Mouse (Mus musculus): ENCODE results near the gene Sorcs2. TPM values are rescaled to one million over a fixed set of nuclear protein-coding genes. Genes with fewer than 3 reads are reported as not detected.
A peak's percentile ranks its signal among the peaks of the same experiment; 100 is the strongest.
"Not testable (repeated sequence)": the region's sequence is repeated elsewhere in the genome, so short reads cannot be mapped to it uniquely, and the experiment has no call there.

Sorcs2 gene
- total and polyA plus RNA-seq, 3 experiments, result 10.0 to 18.4 (median 16.4) TPM

DNA sequence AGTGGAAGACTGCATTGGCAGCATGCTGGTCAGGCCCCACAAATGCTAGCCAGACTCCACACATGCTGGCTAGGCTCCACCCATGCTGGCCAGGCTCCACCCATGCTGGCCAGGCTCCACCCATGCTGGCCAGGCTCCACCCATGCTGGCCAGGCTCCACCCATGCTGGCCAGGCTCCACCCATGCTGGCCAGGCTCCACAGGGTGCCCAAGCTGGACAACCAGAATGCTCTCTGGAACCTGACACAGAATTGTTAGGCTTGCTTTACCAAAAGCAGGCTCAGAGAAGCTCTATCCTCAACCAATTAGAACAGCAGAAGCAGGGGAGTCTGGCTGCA, 7.4 kb downstream of the Sorcs2 start:
- not testable (repeated sequence) for DNase-seq

DNA sequence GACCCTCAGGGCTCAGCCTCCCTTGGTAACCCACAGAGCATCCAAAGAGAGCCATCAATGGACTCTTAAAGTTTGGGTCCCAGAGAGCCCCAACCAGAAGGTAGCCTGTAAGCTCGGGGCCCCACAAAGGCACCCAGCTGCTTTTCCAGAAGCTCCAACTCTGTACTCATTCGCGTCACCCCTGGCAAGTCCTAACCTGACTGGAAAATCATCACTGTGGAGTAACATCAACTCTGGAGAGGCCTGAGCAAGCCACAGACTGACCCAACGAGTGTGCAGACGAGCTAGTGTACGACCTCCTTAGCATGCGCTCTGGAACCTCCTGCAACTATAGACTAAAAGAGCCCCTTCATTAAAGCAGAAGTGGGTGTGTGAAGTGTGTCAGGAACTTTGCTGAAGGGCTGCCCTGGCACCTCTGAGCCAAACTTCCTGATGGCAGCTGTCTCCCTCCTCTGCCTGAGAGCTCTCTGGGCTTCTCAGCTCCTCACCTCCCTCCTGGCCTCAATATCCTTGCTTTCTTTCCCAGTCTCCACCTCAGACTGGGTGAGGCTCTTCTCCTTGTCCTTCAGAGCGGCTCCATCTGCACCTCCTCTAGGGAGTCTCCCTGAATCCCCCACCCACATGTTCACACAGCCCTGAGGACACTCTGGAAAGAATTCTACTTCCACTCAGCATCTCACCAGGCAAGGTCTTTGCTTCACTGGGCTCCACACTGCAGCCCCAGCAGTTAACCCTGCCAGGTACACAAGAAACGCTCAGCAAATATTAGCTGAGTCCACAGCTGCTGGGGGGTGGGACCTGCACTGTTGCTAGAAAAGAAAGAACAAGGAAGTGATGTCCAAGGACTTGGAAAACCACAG, 8.0 kb downstream of the Sorcs2 start:
- no peak for DNase-seq

DNA sequence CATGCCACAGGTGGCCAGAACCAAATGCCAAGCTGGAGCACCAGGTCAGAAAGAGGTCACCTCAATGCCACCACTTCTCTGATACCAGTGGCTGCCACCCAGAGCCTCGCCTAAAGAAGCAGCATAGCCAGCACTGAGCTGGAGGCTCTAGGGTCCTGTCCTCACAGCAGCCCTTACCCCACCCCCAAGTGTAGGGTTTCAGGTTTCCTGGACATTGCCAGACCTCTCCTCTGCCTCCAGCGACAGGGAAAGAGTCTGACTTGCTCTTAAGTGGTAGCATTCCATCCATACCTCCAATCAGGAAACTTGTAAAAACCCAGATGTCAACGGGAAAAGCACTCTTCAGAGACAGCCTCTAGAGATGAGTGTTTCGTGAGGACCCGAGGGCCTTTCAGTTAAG, 12.9 kb downstream of the Sorcs2 start:
- no peak for DNase-seq

DNA sequence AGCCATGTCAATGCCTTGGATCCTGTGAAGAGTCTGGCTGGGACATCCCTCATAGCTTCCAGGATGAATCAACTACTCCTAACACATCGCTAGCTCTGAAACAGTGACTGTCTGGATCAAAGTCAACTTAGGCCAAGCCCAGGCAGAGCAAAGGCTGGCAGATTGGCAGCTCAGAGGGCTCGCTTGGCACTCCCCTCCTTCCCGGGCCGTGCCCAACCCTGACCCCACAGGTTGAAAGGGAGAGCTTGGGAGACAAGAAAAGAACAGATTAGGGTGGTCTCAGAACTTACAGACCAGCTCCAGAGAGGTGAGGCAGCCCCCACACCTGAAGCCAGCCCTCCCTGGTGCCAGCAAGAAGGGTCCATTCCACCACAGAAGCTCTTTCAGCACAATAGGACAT, 14.5 kb downstream of the Sorcs2 start:
- DNase-seq, result no peak

DNA sequence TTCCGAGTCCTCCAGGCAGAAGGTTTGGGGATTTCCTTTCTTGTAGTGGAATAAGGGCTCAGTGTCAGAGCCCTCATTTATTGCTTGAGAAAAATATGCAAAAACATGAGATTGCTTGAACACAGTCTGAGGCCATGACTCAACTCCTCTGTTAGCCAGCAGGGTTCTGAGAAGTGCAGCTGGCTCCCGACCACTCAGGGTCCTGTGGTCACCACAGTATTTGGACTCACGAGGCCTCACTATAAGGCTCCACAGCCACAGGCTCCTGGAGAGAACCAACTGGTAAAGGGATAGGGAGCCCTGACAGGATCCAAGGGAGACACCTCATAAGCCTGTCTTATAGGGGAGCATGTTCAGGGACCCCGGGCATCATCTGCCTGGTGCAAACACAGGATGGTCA, 15.2 kb downstream of the Sorcs2 start:
- DNase-seq, result no peak

DNA sequence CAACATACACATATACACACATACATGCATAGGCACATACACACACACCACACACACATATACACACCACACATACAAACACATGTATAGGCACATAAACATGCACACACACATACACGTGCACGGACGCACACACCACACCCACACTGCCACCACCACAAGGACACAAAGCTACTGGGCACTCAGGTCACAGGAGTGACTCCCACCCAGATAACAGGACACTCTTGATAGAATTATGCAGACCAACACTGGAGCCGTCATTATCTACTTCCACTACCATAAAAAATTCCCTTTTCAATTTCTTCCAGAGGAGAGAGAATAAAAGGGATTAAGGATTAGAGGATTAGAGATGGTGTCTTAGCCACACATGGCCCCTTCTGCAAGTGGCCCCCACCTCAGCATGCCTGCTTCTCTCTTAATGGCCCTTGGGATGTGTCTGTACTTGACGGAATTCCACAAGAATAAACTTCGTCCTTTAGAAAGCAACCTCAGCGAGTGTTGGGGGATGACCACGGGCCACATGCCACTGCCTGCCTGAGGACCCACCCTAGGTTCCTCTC, 15.7 kb downstream of the Sorcs2 start:
- no peak for DNase-seq

DNA sequence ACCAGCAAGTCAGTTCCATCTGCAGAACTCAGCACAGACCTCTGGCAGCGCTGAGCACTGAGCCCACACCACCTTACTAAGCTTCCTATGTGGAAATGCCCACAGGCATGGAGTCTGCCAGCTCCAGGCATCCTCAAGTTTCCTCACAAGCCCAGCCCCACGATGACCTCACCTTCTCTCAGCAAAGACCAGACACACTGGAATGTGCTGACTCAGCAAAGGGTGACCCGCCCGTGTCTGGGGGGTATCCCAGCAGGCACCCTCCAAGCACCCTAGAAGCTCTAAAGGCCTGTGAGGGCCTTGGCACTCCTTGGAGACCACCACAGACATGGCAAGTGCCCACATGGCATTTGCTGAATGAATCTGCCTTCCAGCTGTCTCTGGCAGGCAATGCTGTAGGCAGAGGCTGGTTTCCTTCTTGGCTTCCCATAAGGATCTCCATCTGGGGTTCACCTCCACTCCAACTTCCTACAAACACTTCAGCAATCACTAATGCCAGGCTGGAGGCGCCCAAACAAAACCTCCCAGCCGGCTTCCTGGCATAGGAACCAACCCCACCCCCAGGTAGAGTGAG, 17.9 kb downstream of the Sorcs2 start:
- DNase-seq, result peak; percentile 43

DNA sequence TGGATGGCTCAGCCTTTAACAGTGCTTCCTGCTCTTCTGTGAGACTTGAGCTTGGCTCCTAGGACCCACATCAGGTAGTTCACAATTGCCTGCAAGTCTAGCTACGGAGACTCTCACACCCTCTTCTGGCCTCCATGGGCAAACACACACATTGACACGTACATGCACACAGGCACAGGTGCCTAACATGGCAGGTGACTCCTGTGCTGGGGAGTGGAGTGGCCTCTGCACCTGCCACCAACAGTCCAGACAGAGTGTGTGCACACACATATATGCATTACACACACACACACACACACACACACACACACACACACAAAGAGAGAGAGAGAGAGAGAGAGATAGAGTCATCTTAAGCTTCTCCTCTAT, 19.6 kb downstream of the Sorcs2 start:
- DNase-seq, result no peak

DNA sequence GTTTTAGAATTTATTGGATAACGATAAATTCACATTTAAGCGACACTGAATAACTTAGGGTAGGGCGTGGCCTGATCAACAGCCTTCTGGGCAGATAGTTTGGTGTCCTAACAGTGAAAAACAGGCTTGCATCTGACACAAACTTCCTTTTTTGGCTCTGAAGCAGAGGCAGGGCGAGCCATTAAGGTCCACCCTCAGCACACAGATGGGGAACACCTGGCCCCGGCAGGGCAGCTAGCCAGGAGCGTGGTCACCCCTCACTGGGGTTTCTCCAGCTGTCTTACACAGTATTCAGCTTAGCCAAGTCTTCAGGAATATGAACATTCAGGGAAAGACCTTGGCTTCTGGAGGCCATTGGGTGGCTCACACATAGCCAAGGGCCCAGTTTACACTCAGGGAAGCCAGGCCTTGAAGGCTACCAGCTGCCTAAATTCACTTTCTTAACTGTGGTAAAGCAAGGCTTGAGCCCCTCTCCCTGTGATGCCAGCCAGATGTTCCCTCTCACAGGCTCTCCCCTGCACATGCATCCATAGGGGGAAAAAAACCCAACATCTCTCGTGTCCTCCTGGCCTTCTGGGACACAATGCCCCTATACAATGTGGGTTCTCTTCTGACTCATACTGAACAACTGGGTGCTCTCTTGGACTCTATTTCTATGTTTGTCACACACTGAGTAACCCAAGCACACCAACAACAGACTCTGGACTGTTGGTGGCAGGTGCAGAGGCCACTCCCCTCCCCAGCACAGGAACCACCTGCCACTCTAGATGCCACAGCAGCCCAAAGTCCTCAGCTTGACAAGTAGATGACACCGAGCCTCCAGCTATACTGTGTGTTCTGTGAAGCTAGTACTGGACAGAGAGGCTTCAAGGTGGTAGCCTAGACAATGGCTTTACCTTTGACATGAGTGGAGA, 20.2 kb downstream of the Sorcs2 start:
- peak; percentile 65 for DNase-seq

DNA sequence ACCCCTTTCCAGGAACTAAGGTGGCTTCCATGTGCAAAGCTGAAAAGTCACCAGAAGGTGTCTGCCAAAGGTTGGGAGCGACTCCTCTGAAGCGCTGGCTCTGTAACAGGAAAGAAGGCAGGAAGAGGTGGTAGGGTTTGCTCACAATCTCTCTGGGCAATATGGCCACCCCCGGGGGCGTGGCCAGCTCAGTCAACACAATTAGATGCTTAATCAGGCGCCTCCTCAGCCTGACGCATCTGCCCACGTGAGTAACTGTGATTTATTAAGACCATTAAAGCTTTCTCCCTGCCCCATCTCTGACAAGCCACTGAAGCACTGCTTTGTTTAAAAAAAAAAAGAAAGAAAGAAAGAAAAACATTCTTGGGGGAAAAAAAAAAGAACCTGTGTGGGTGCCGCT, 22.1 kb downstream of the Sorcs2 start:
- DNase-seq, result no peak

DNA sequence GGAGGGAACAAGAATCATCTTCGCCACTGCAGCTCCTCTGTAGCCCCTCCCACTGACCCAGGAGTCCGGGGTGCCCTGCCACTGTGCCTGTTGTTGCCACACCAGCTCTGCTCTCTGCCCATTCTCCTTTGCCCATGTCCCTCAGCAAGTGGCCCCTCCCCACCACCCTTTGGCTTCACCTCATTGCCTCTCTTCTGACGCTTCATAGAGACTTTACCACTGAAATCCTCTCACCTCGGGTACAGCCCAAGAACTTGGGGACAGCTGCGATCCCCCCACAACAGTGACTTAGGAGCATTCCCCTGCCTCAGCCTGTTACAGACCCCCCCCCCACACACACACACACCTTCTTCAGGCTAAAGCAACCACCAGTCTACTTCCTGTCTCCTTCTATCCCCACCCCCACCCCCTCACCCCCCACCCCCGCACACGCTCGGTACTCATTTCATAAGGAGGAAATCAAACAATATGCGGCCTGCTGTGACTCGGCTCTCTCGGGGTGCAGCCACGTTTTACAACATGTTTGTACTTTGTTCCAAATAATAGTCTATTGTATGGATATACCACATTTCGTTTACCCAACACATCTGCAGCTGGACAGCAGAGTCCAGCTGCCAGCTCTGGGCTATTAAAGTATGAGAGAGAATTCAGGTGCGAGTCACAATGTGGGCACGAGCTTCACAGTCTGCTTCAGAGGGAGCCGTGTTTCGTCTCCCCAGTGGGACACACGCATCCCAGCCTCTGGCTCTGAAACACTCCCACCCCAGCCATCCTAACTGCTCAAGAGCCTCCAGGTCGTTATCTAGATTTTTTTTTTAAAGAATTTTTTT, 23.5 kb downstream of the Sorcs2 start:
- DNase-seq, result no peak

DNA sequence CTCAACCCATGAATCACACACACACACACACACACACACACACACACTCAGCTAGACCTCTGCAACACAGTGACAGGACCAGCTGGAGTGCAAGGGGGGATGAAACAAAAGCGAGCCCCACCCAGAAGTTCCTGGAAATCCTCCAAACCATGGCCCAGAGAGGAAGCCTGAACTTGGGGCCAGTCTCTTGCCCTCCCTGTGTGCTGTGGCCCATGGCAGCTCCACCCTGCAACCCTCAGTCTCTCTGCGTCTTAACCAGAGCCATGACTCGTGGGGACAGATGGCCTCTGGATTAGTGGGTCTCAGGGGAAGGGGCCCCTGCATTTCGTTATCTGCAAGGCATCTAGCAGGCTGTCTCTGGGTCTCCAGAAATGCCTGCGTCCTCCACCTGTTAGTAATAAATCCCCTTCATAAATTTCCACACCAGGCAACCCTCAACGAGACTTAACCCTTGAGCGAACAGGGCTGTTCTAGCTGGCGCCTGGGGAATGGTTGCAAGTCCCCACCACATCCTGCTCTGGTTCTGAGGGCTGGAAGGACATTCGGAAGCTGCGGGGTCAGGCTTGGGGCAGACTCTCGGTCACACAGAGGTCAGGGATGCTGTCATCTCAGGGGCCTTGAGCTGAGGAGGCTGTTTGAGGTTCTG, 24.6 kb downstream of the Sorcs2 start:
- peak; percentile 44 for DNase-seq

DNA sequence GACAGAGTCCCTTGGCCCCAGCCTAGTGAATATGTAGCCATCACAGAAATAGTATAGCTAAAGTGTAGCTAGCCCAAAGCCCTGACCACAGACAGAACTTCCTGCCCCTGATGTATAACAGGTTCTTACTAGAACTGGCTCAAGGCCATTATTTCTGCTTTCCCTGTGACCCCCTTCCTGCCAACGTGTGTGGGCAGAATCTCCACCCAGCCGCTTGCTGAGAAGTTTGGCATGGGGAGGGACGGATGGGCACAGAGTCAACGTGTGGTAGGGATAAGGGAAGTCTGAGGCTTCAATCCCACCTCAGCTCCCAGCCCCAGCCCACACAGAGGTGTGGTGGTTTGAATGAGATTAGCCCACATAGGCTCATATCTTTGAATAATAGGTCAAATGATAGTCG, 26.2 kb downstream of the Sorcs2 start:
- no peak for DNase-seq

DNA sequence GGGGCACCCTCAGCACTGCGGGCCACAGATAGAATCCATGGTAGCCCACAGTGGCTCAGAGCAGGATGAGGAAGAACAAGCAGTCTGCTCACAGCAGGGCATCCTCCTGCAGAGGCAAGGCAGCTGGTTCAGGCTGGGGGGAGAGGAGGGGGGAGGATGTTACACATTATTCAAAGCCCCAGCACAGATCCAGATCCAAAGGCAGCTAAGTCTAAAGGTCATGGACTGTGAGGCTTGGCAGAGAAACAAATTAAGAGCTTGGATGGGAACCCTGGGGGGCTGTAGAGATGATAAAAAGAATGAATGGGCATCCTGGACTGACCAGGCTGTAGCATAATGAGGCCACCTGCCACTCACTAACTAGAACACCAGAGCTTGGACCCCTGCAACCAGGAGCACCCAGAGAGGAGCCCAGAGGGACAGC, 28.7 kb downstream of the Sorcs2 start:
- DNase-seq, result peak; percentile 55

DNA sequence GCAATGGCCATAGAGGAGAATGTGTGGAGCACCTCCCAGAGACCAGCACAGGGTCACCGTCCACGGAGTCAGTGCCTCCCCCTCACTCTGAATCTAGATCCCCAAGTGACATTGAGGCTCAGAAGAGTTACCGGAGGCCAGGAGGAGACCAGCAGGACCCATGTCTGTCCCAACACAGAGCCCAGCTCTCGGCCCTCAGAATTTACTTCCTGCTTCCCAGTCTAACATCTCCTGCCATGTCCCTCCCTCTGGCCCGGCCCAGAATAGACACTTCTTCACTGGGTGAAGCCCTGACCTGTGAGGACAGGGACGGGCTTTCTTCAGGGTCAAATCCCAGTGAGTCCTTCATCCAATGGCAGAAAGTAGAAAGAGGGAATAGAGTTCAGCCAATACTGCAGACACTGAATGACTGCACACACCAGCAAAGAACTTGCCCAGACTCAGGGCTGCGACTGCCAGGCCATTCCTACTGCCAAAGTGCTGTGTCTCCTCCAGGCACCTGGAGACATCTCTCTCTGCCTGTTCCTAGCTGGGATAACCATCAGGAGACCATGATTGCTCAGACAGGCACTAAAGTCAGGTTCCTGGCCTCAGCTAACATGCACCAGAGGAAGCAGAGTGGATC, 29.3 kb downstream of the Sorcs2 start:
- DNase-seq, result peak; percentile 43

DNA sequence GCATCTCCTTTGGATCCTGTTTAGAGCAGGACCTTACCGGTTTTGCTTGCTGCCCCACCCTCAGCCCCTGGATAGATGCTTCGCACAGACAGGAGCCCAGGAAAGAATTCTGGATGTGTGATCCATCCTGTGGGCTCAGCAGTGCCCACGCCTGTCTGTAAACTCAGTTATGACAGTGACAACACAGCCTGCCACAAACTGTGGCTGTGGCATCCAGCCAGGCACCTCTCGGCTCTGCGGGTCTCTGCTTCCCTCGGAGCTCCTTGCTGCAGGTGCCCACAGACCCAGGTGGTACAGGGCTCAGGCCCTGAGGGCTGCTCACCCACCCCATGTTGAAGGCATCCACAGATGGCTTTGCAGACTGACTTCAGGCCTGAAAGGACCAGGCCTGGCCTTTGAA, 30.0 kb downstream of the Sorcs2 start:
- no peak for DNase-seq

DNA sequence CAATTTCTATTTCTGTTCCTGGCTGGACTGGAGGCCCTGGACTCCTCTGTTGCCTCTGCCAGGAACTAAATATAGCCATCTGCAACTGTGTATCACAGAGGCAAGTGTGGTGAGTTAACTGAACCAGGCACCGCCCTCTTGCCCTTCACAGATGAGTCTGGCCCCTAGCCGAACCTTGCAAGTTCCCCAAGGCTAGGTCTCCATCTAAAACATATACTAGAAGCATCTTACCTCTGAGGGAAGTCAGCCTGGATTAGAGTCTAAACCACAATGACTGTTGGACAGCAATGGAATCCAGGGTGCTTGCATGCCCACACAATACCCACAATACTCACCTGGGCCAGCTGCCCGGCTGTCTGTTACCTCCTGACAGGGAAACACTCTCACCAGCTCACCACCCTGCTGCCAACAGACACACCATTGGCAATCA, 30.7 kb downstream of the Sorcs2 start:
- peak; percentile 86 for DNase-seq

DNA sequence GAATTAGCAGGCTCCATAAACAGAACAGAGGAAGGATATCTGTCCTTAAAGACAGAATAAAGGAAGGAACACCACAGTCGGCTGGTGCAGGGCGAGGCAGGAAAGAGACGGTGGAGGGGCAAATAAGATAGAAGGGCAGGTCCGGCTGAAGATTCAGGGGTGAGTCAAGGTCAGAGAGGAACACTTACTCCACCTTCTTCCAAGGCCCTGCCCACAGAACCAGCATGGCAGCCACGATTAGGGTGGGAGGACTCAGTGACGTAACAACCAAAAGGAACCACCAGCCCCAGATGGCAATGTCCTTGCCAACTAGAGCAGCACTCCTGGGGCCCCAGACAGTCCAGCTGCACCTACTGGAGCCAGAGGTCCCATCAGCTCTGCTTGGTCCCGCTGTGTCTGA, 36.2 kb downstream of the Sorcs2 start:
- DNase-seq, result no peak

DNA sequence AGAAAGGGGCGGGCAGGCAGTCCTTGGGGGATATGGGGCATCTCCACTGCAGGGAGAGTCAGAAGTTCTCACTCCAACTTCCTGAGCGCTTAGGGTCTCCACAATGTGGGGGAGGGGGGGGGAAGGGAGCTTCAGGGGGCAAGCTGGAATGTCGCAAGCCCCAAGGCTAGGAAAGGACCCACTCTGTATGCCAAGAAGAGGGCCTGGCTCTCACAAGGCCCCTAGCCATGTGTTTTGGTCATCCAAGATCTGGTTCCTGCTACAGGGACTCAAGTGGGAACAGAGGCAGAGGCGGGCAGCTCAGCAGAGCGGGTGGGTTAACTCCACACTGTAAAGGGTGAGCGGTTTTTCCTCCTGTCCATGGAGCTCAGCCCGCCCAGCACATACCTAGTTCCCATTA, 37.6 kb downstream of the Sorcs2 start:
- DNase-seq, result no peak

DNA sequence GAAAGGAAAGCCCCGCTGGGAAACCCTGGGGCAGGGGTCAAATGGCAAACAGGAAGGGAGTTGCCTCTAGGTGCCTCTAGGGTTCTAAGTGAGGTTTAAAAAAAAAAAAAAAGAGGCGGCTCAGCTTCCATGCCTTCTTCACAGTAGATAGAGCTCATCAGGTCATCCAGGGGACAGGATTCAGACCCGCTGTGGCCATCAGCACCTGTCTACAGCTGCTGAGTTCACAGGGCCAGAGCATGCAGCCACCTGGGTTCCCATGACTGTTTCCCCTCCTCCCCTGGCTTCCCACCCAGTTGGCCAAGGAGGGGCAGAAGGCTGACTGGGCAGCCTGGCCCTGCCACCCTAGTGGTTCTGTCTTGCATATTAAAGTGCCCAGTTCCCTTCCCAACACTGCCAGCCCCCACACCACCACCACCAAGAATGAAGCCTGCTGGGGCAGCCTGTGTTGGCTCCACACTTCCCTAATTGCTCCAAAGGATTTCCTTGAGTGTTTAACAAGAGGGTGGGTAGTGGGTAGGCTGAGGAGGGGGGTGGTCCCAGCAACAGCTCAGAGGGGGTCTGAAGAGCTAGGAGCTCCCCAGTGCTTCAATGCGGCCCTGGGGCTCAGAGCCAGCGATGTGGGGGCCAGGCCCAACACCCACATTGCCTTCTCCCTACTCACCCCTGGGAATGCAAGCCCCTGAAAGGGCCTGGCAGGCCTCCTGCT, 38.2 kb downstream of the Sorcs2 start:
- DNase-seq, result no peak

Measured in adrenal gland, adult 2 months (tissue).